25 mouse cellular contexts compared by ENCODE assay signal in the genomic region with DNA sequence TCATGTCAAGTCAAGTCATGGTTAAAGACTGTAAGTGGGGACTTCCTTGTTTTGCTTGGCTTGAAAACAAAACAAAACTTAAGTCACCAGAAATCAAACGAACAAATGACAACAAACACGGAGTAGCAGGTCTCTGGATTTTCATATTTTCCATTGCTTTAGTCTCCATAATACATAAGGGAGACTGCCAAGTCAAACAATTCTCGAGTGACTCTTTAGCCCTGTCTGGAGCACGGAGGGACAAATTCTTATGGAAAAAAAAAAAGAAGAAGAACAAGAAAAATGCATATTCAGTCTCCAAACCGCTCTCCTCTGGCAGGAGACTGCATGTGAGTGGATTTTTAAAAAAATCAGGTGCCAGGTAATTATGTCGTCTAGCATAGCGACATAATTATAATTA.
DNase-seq lines count a peak whose midpoint lies in the region; ATAC-seq and TF ChIP-seq lines count a peak whose summit lies in the region.
"Had no signal": no experiment of that assay in that cellular context is flagged by ENCODE, and none has a peak within 500 bp of the region (broad histone marks: within the 10 kb centered on the region; RNA-seq: fewer than 3 reads in every experiment).

No protein-coding gene starts in this region.

- no peak overlapping the region for H3K9ac ChIP-seq in lung, embryonic 14.5 days
- no peak overlapping the region for H3K9ac ChIP-seq in heart, embryonic 11.5 days (ENCODE audit: low read depth, low read length)
- H3K9ac ChIP-seq: embryonic facial prominence, embryonic 13.5 days; forebrain, postnatal 0 days; heart, embryonic 12.5 days; heart, embryonic 15.5 days; hindbrain, embryonic 13.5 days had no signal

- no peak overlapping the region for H3K27ac ChIP-seq in lung, embryonic 14.5 days (ENCODE audit: low read depth)
- 0 out of 2 replicates have a peak overlapping the region, but pooled peaks have one; percentile 6 for H3K27ac ChIP-seq in embryonic fibroblast, embryonic 13.5 days (ENCODE audit: insufficient read depth, low read length)
- no peak overlapping the region for H3K27ac ChIP-seq in heart, embryonic 11.5 days (ENCODE audit: low read depth, low read length)
- H3K27ac ChIP-seq: embryonic facial prominence, embryonic 13.5 days; gastrocnemius, adult 2 months; heart, embryonic 15.5 days; hindbrain, embryonic 10.5 days; hindbrain, embryonic 13.5 days had no signal

- no peak for TF ChIP-seq CTCF in lung, embryonic 14.5 days (IDR thresholded peaks at IDR 0.05; ENCODE audit: low read depth)
- TF ChIP-seq CTCF in embryonic fibroblast, embryonic 13.5 days (IDR thresholded peaks at IDR 0.05; ENCODE audit: borderline replicate concordance, insufficient read depth, low read length) = no peak

- H3K4me2 ChIP-seq in lung, embryonic 14.5 days = no peak overlapping the region
- no peak overlapping the region for H3K4me2 ChIP-seq in heart, embryonic 11.5 days
- H3K4me2 ChIP-seq: embryonic facial prominence, embryonic 13.5 days; heart, embryonic 12.5 days; heart, embryonic 15.5 days; hindbrain, embryonic 13.5 days had no signal

- H3K36me3 ChIP-seq in lung, embryonic 14.5 days (ENCODE audit: insufficient read depth) = no peaks in the 10 kb centered on the region
- H3K36me3 ChIP-seq in heart, embryonic 11.5 days (ENCODE audit: control insufficient read depth, insufficient read depth, low read length) = no peaks in the 10 kb centered on the region
- H3K36me3 ChIP-seq: embryonic facial prominence, embryonic 13.5 days; heart, embryonic 12.5 days; heart, embryonic 15.5 days; hindbrain, embryonic 10.5 days; hindbrain, embryonic 13.5 days had no signal

- WGBS in lung, embryonic 14.5 days = 57% methylated on average over 7 of the region's 7 CpGs
- 71% methylated on average over 7 of the region's 7 CpGs for WGBS in heart, embryonic 11.5 days (ENCODE audit: insufficient replicate concordance)

- TF ChIP-seq POLR2A in embryonic fibroblast, embryonic 13.5 days (IDR thresholded peaks at IDR 0.05; ENCODE audit: low read depth, low read length) = no peak

- ATAC-seq in lung, embryonic 14.5 days (ENCODE audit: insufficient read depth) = no peak
- ATAC-seq in heart, embryonic 11.5 days (replicated peaks; ENCODE audit: insufficient number of reproducible peaks, low FRiP score, low TSS enrichment) = no peak
- ATAC-seq: CD4-positive, CD25-positive, alpha-beta regulatory T cell, adult 4 months; forebrain, embryonic 14.5 days; forebrain, postnatal 0 days; hindbrain, embryonic 16.5 days had no signal

- no peaks in the 10 kb centered on the region for H3K4me1 ChIP-seq in lung, embryonic 14.5 days (ENCODE audit: insufficient read depth)
- H3K4me1 ChIP-seq in embryonic fibroblast, embryonic 13.5 days (ENCODE audit: control insufficient read depth, insufficient read depth, low read length) = no peaks in the 10 kb centered on the region
- H3K4me1 ChIP-seq in heart, embryonic 11.5 days (ENCODE audit: control insufficient read depth, insufficient read depth, low read length) = no peaks in the 10 kb centered on the region
- H3K4me1 ChIP-seq: heart, embryonic 12.5 days had no signal

- H3K27me3 ChIP-seq in lung, embryonic 14.5 days (ENCODE audit: insufficient read depth, low read length) = no peaks in the 10 kb centered on the region
- no peaks in the 10 kb centered on the region for H3K27me3 ChIP-seq in heart, embryonic 11.5 days (ENCODE audit: control insufficient read depth, insufficient read depth, low read length)
- H3K27me3 ChIP-seq: embryonic facial prominence, embryonic 13.5 days; heart, embryonic 12.5 days; heart, embryonic 15.5 days; hindbrain, embryonic 13.5 days had no signal

- H3K9me3 ChIP-seq in lung, embryonic 14.5 days (ENCODE audit: low read depth, low read length) = no peaks in the 10 kb centered on the region
- H3K9me3 ChIP-seq in heart, embryonic 11.5 days (replicated peaks; ENCODE audit: control insufficient read depth, low read length) = no peaks in the 10 kb centered on the region
- H3K9me3 ChIP-seq: embryonic facial prominence, embryonic 13.5 days; heart, embryonic 15.5 days; hindbrain, embryonic 10.5 days; hindbrain, embryonic 13.5 days had no signal

- H3K4me3 ChIP-seq in lung, embryonic 14.5 days (ENCODE audit: low read depth, low read length) = no peak overlapping the region
- H3K4me3 ChIP-seq in embryonic fibroblast, embryonic 13.5 days (ENCODE audit: insufficient read depth, low read length) = no peak overlapping the region
- no peak overlapping the region for H3K4me3 ChIP-seq in heart, embryonic 11.5 days (ENCODE audit: low read depth, low read length)
- H3K4me3 ChIP-seq: embryonic facial prominence, embryonic 13.5 days; gastrocnemius, adult 2 months; heart, embryonic 12.5 days; heart, embryonic 15.5 days; hindbrain, embryonic 10.5 days; hindbrain, embryonic 13.5 days had no signal

- peak; percentile 13 for DNase-seq in lung, embryonic 14.5 days
- DNase-seq in lung, postnatal 4 days = no peak
- DNase-seq in adipocyte (ENCODE audit: low spot score) = peak; percentile 10
- no peak for DNase-seq in adrenal gland, postnatal 10 days
- DNase-seq: adrenal gland, adult 8-10 months; cerebellum, adult 11 months; cerebellum, adult 2 months; cerebellum, adult 9-11 months; cerebellum, postnatal 25 days; forebrain, postnatal 0 days; gastrocnemius, adult 2 months; gastrocnemius, postnatal 14 days; heart, adult 11 months; heart, postnatal 10 days; heart, postnatal 36 days had no signal

Comparison
In these comparisons a context has a peak if more than half of its experiments do, and no peak if none do; other contexts are left out.
1. DNase-seq: peak in lung, embryonic 14.5 days (single experiment) and adipocyte (single experiment); none in lung, postnatal 4 days (0 of 2) and adrenal gland, postnatal 10 days (single experiment).